Mouse (Mus musculus): ENCODE measurements at regions not wholly inside any gene's neighbourhood (a gene's known extent, or its start where the extent isn't known, plus 50 kb on each side); places are given as distances from the start of the nearest gene placed in this dataset.

- in situ Hi-C loops (cut with MboI, MseI) = no loop called here
Measured at GRCm38 (mm10) chr8:31518903-31519302, 1909.6 kb upstream of the 5930422O12Rik start.

GRCm38 (mm10) chr8:31520991-31521448 is 1907.5 kb upstream of the 5930422O12Rik start:
- in situ Hi-C loops (cut with MboI, MseI) = no loop called here

- in situ Hi-C loops (cut with MboI, MseI) = loop anchor here (25.0 kb wide), 1 partner anchor 463 kb away; no protein-coding TSS in a partner anchor
Measured at GRCm38 (mm10) chr8:31525071-31525470, 1903.4 kb upstream of the 5930422O12Rik start.

- in situ Hi-C loops (cut with MboI, MseI) = loop anchor here (25.0 kb wide), 1 partner anchor 477 kb away; no protein-coding TSS in a partner anchor
Measured at GRCm38 (mm10) chr8:31539251-31539650, 1889.3 kb upstream of the 5930422O12Rik start.

- in situ Hi-C loops (cut with MboI, MseI) = loop anchor here (25.0 kb wide), 1 partner anchor 479 kb away; no protein-coding TSS in a partner anchor
Measured at GRCm38 (mm10) chr8:31541646-31542045, 1886.9 kb upstream of the 5930422O12Rik start.

- in situ Hi-C loops (cut with MboI, MseI) = no loop called here
Measured at GRCm38 (mm10) chr8:31574136-31574535, 1854.4 kb upstream of the 5930422O12Rik start.

- in situ Hi-C loops (cut with MboI, MseI) = no loop called here
Measured at GRCm38 (mm10) chr8:31576129-31576528, 1852.4 kb upstream of the 5930422O12Rik start.

GRCm38 (mm10) chr8:31584661-31585060 is 1843.8 kb upstream of the 5930422O12Rik start:
- in situ Hi-C loops (cut with MboI, MseI) = no loop called here

GRCm38 (mm10) chr8:31599536-31599935 is 1829.0 kb upstream of the 5930422O12Rik start:
- in situ Hi-C loops (cut with MboI, MseI) = no loop called here

- in situ Hi-C loops (cut with MboI, MseI) = no loop called here
Measured at GRCm38 (mm10) chr8:31600979-31601378, 1827.5 kb upstream of the 5930422O12Rik start.

- in situ Hi-C loops (cut with MboI, MseI) = no loop called here
Measured at GRCm38 (mm10) chr8:31616501-31616900, 1812.0 kb upstream of the 5930422O12Rik start.

GRCm38 (mm10) chr8:31627708-31628107 is 1800.8 kb upstream of the 5930422O12Rik start:
- in situ Hi-C loops (cut with MboI, MseI) = no loop called here

- in situ Hi-C loops (cut with MboI, MseI) = no loop called here
Measured at GRCm38 (mm10) chr8:31628146-31628545, 1800.4 kb upstream of the 5930422O12Rik start.

GRCm38 (mm10) chr8:31638417-31638816 is 1790.1 kb upstream of the 5930422O12Rik start:
- in situ Hi-C loops (cut with MboI, MseI) = no loop called here

- in situ Hi-C loops (cut with MboI, MseI) = no loop called here
Measured at GRCm38 (mm10) chr8:31663717-31664116, 1764.8 kb upstream of the 5930422O12Rik start.

- in situ Hi-C loops (cut with MboI, MseI) = no loop called here
Measured at GRCm38 (mm10) chr8:31665485-31665884, 1763.0 kb upstream of the 5930422O12Rik start.

- in situ Hi-C loops (cut with MboI, MseI) = no loop called here
Measured at GRCm38 (mm10) chr8:31704168-31704567, 1724.3 kb upstream of the 5930422O12Rik start.

GRCm38 (mm10) chr8:31713321-31714076 is 1715.0 kb upstream of the 5930422O12Rik start:
- in situ Hi-C loops (cut with MboI, MseI) = no loop called here

- in situ Hi-C loops (cut with MboI, MseI) = no loop called here
Measured at GRCm38 (mm10) chr8:31714077-31714458, 1714.4 kb upstream of the 5930422O12Rik start.

GRCm38 (mm10) chr8:31720021-31720420 is 1708.5 kb upstream of the 5930422O12Rik start:
- in situ Hi-C loops (cut with MboI, MseI) = no loop called here

- in situ Hi-C loops (cut with MboI, MseI) = no loop called here
Measured at GRCm38 (mm10) chr8:31720585-31720984, 1707.9 kb upstream of the 5930422O12Rik start.

- in situ Hi-C loops (cut with MboI, MseI) = no loop called here
Measured at GRCm38 (mm10) chr8:31725430-31725829, 1703.1 kb upstream of the 5930422O12Rik start.

GRCm38 (mm10) chr8:31735610-31736009 is 1692.9 kb upstream of the 5930422O12Rik start:
- in situ Hi-C loops (cut with MboI, MseI) = no loop called here

Data from T-helper 2 cell (primary cell).